Mouse (Mus musculus): ENCODE results near the gene Garem2. TPM values are rescaled to one million over a fixed set of nuclear protein-coding genes. Genes with fewer than 3 reads are reported as not detected.

Garem2 gene
- polyA plus RNA-seq, 1 experiment from 2014 or later = 0.87 TPM

DNA sequence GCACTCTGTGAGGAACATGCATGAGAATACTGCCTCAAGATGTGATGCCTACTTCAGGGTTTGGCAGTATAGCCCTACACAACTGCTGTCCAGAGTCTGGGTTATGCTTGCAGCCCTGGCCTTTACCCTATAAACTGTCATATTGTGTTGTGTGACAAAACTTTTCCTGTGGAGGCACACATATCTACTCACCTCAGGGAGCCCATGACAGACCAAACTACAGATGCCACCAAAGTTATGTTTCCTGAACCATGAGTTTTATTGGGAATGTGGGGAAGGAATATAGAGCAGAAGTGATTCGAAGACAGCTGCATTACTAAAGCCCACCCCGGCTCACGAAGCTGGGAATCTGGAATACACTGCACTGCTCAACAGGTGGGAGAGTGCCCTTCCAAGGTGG is 1.6 kb upstream of the Garem2 start:
- Histone ChIP-seq H3K9me3 (replicated peaks) (no peaks in the 10 kb centered on the region), H3K9ac (no peak overlapping the region), H3K27ac (replicated peaks) (no peak overlapping the region), H3K27me3 (peaks cover 51% of the 10 kb centered on the region), H3K36me3 (no peaks in the 10 kb centered on the region), H3K4me1 (peaks cover 21% of the 10 kb centered on the region), H3K4me2 (replicated peaks) (no peak overlapping the region), H3K4me3 (replicated peaks) (no peak overlapping the region)
- ATAC-seq (ENCODE audit: insufficient number of reproducible peaks, low FRiP score, low TSS enrichment, low read depth) = no peak
- 90% methylated on average over 3 of the region's 3 CpGs for WGBS

DNA sequence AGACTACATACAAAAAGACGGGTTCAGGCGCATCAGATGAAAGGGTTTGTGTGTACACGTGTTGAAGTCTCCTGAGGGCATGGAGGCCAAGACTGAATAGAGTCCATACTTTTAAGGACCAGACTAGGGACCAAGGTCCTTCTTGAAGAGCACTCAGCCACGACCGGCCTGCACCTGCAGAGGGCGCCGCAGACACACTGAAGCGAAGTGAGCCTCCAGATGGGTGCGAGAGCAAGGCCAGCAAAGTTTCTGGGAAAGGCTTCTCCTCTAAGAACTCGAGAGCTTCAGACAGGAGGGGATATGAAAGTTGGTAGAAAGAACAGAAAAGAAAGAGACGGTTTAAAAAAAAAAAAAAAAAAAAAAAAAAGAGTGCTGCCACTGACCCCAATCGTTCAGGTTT is 622 bp upstream of the Garem2 start:
- Histone ChIP-seq H3K27me3 (peaks cover 53% of the 10 kb centered on the region), H3K4me1 (peaks cover 21% of the 10 kb centered on the region), H3K27ac (replicated peaks) (no peak overlapping the region), H3K4me2 (replicated peaks) (peak overlapping the region; percentile 88), H3K36me3 (no peaks in the 10 kb centered on the region), H3K9ac (no peak overlapping the region), H3K9me3 (replicated peaks) (no peaks in the 10 kb centered on the region), H3K4me3 (replicated peaks) (peak overlapping the region; percentile 51)
- ATAC-seq (ENCODE audit: insufficient number of reproducible peaks, low FRiP score, low TSS enrichment, low read depth) = no peak
- WGBS = 4% methylated on average over 12 of the region's 12 CpGs

DNA sequence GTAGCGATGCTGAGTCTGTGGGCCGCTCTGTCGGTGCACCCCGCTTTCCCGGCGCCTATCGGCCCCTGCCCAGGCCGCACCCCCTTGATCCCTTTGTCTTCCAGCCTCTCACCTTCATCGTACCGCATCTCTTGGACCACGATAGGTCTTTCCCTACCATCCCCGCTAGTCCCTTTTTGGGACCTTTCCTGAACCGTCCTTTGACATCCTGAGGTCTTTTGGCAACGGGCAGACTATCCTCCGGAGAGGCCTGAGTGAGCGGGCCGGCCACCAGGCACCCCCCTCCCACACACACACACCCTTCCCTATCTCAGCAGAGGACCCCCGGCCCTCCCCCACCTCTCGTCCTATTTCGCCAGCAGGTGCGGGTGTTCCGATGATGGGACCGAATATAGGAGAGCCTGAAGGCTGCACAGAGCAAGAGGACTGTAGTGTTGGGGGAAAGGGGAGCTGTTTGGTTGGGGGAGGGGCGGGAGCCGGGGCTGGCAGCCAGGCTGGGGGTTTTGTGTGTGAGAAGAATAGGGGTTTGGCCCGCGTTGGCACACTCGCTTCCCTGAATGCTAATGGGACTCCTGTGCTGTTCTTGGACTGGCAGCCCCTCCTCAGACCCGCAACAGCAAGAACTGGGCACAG is 823 bp downstream of the Garem2 start, which contains the start of gene 3110082J24Rik:
Gene 3110082J24Rik, minus strand, starts transcription at position 419 of the 633 bp plus-strand sequence.
- WGBS = 2% methylated on average over 29 of the region's 29 CpGs
- peaks cover 67% of the 10 kb centered on the region for H3K27me3 ChIP-seq

DNA sequence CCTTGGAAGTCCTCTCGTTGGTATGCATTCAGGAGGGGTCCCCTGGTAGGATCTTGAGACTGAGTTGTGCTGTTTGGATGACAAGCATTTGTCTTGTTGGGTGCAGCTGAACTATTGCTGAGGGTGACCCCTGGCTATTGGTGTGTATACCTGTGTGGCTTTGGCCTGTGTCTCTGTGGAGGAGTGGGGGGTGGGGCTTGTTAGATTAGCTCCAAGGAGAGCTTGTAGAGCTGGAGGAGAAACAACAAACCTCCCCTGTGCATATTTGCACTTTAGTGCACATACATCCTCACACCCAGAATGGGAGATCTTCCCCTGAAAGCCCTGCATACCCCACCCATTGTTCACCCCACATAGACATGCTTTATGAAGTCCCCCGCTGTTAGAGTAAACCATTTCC is 1.8 kb downstream of the Garem2 start:
- Histone ChIP-seq H3K4me2 (replicated peaks) (no peak overlapping the region), H3K36me3 (no peaks in the 10 kb centered on the region), H3K9ac (no peak overlapping the region), H3K4me1 (peaks cover 35% of the 10 kb centered on the region), H3K27me3 (peaks cover 76% of the 10 kb centered on the region), H3K27ac (replicated peaks) (no peak overlapping the region), H3K4me3 (replicated peaks) (no peak overlapping the region), H3K9me3 (replicated peaks) (no peaks in the 10 kb centered on the region)
- WGBS = 20% methylated on average over 2 of the region's 2 CpGs
- no peak for ATAC-seq (ENCODE audit: insufficient number of reproducible peaks, low FRiP score, low TSS enrichment, low read depth)

More for the DNA sequence above, 823 bp downstream of the Garem2 start, which contains the start of gene 3110082J24Rik:
- no peaks in the 10 kb centered on the region for H3K36me3 ChIP-seq
- peaks cover 25% of the 10 kb centered on the region for H3K4me1 ChIP-seq
- H3K4me2 ChIP-seq (replicated peaks) = peak within 1 kb of the TSS; percentile 88
- no peak within 1 kb of the TSS for H3K27ac ChIP-seq (replicated peaks)
- ATAC-seq (ENCODE audit: insufficient number of reproducible peaks, low FRiP score, low TSS enrichment, low read depth) = 0 out of 2 replicates have a peak, but pooled peaks have one; percentile 3
- H3K9ac ChIP-seq = no peak within 1 kb of the TSS; the same call in 1 of the 2 replicates
- peak within 1 kb of the TSS; percentile 51 for H3K4me3 ChIP-seq (replicated peaks)
- no peaks in the 10 kb centered on the region for H3K9me3 ChIP-seq (replicated peaks)

DNA sequence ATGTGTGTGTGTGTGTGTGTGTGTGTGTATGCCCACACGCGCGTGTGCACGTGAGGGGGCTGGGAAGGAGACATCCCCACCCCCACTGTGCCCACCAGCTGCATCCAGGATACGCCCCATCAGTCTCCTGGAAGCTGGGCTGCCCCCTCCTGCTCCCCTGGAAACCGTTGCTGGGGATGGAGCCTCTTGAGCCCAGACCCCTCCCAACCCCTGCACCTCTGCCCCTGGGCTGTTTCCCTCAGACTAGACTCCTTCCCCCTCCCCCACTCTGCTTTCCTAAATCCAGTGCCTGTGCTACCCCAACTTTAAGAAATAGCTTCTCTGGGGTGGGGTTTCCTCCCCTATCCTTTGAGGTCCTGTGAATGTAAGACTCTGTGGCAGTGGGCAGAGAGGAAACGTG is 2.2 kb downstream of the Garem2 start:
- no peaks in the 10 kb centered on the region for H3K9me3 ChIP-seq (replicated peaks)
- peaks cover 80% of the 10 kb centered on the region for H3K27me3 ChIP-seq
- no peak for ATAC-seq (ENCODE audit: insufficient number of reproducible peaks, low FRiP score, low TSS enrichment, low read depth)
- no peak overlapping the region for H3K4me2 ChIP-seq (replicated peaks)
- peaks cover 35% of the 10 kb centered on the region for H3K4me1 ChIP-seq
- WGBS = 6% methylated on average over 7 of the region's 7 CpGs
- H3K27ac ChIP-seq (replicated peaks) = no peak overlapping the region
- H3K4me3 ChIP-seq (replicated peaks) = no peak overlapping the region
- no peak overlapping the region for H3K9ac ChIP-seq
- no peaks in the 10 kb centered on the region for H3K36me3 ChIP-seq

DNA sequence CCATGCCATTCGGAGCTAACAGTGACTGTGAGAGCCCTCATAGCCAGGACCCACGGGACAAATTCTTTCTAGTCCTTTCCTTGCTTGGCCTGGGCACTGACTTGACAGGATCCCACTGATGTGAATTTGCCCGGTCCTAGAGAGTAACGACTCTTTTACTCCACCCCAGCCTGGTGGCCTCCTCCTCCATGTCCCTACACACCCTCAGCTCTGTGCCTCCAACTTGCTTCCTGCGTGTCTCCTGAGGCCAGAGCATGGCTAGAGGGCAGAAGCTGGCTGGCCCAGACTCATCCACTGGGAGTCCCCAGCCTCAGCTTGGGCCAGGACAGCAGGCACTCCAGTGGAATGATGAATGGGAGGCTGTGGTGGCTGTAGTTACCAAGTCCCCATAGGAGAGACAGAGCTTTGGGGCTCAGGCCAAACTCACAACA is 2.7 kb downstream of the Garem2 start:
- Histone ChIP-seq H3K4me1 (peaks cover 35% of the 10 kb centered on the region), H3K9ac (no peak overlapping the region), H3K4me3 (replicated peaks) (no peak overlapping the region), H3K27me3 (peaks cover 85% of the 10 kb centered on the region), H3K36me3 (no peaks in the 10 kb centered on the region), H3K4me2 (replicated peaks) (no peak overlapping the region), H3K27ac (replicated peaks) (no peak overlapping the region), H3K9me3 (replicated peaks) (no peaks in the 10 kb centered on the region)
- no peak for ATAC-seq (ENCODE audit: insufficient number of reproducible peaks, low FRiP score, low TSS enrichment, low read depth)
- WGBS = 13% methylated on average over 5 of the region's 5 CpGs

DNA sequence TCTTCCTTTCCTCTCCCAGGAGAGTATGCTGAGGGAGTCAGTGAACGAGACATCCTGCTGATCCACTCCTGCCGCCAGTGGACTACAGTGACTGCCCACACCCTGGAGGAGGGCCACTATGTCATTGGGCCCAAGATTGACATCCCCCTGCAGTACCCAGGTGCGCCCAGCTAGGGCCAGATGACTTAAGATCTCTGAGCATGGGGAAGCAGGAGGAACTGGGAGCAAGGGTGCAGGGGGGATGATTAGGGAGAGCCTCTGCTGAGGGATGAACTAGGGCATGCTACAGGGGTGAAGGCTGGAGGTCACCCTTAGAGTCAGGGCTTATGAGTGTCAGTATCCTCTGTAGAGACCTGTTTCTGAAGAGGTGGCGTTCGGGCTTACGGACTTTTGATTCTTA is 3.3 kb downstream of the Garem2 start:
- Histone ChIP-seq H3K9me3 (replicated peaks) (no peaks in the 10 kb centered on the region), H3K27me3 (peaks cover 89% of the 10 kb centered on the region), H3K36me3 (no peaks in the 10 kb centered on the region), H3K27ac (replicated peaks) (no peak overlapping the region), H3K4me1 (peaks cover 35% of the 10 kb centered on the region), H3K4me2 (replicated peaks) (no peak overlapping the region), H3K4me3 (replicated peaks) (no peak overlapping the region), H3K9ac (no peak overlapping the region)
- 68% methylated on average over 6 of the region's 6 CpGs for WGBS
- no peak for ATAC-seq (ENCODE audit: insufficient number of reproducible peaks, low FRiP score, low TSS enrichment, low read depth)

DNA sequence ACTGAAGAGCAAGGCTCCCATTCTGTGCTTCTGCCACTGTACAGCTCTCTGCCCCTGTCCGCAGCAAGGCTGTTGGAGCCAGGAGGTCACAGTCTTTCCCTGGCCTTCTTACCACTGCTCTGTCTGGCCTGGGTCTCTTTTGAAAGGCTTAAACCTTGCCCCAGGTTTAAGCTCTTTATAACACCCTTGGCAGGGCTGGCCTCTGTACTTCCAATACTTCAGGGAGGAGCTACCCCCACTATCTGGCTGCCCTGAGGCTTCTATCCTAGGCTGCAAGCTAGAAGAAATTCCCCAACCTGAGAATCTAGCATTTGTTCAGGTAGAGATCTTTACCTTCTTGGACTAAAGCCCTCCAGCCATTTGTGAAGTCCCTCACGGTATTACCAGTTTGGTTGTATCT is 4.9 kb downstream of the Garem2 start:
- Histone ChIP-seq H3K4me2 (replicated peaks) (no peak overlapping the region), H3K4me1 (peaks cover 42% of the 10 kb centered on the region)
- 48% methylated on average over 2 of the region's 2 CpGs for WGBS

DNA sequence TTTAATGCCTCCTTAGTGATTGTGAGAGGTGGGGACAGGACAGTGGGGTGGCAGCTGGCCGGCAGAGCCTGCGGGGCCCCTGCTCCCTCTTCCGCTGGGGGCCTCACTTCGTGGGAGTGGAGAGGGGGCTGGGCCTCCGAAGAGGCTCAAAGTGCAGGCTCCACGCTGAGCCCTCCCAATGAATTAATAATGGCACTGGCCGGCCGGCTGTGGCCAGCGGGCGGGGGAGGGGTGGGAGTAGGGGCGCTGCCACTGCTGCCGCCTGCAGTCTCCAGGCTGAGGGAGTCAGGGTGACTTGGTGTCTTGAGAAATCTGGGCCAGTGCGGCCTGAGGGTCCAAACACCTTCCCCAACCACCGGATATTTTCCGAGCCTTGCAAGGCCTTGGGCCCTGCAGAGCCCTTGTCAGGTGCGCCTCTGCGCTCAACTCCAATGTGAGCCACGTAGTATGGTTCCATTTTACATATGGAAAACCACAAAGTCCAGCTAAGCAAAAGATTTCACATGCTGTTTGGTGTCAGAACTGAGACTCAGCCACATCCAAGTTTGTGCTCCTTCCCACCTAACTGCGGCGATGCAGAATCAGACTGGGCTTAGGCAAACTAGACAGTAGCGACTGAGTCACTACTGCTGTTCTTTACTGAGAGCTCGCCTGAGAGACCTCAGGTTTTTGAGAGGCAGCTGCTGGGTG is 5.6 kb downstream of the Garem2 start:
- Histone ChIP-seq H3K9me3 (replicated peaks) (no peaks in the 10 kb centered on the region), H3K27me3 (peaks cover 90% of the 10 kb centered on the region), H3K36me3 (no peaks in the 10 kb centered on the region), H3K9ac (no peak overlapping the region), H3K4me1 (peaks cover 37% of the 10 kb centered on the region), H3K4me2 (replicated peaks) (peak overlapping the region; percentile 37), H3K27ac (replicated peaks) (no peak overlapping the region), H3K4me3 (replicated peaks) (peak overlapping the region; percentile 7; the same call in 1 of the 2 replicates)
- 15% methylated on average over 22 of the region's 22 CpGs for WGBS
- no peak for ATAC-seq (ENCODE audit: insufficient number of reproducible peaks, low FRiP score, low TSS enrichment, low read depth)

More for the DNA sequence above, 4.9 kb downstream of the Garem2 start:
- no peaks in the 10 kb centered on the region for H3K36me3 ChIP-seq
- H3K9ac ChIP-seq = no peak overlapping the region
- no peak overlapping the region for H3K4me3 ChIP-seq (replicated peaks)
- H3K27me3 ChIP-seq = peaks cover 90% of the 10 kb centered on the region
- no peak overlapping the region for H3K27ac ChIP-seq (replicated peaks)
- no peak for ATAC-seq (ENCODE audit: insufficient number of reproducible peaks, low FRiP score, low TSS enrichment, low read depth)
- no peaks in the 10 kb centered on the region for H3K9me3 ChIP-seq (replicated peaks)

DNA sequence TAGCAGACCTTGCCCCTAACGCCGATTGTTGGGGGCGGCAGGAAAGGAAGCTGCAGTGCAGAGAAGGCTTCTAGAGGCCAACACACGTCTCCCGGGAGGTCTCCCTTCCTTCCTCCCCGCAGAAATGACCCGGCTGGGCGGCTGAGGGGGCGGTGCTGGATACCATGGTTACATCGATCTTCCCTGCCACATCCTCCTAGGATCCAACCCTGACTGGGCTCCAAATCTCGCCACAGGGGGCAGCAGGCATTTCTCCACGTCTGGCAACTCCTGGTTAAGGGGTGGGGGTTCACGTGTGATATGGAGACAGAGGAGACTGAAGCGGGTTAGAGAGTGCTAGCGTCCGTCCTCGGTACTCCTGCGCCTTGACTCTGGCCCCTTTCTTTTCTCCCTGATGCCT is 6.2 kb downstream of the Garem2 start:
- H3K4me3 ChIP-seq (replicated peaks) = peak overlapping the region; percentile 7; the same call in 1 of the 2 replicates
- H3K36me3 ChIP-seq = no peaks in the 10 kb centered on the region
- no peaks in the 10 kb centered on the region for H3K9me3 ChIP-seq (replicated peaks)
- peaks cover 90% of the 10 kb centered on the region for H3K27me3 ChIP-seq
- no peak overlapping the region for H3K27ac ChIP-seq (replicated peaks)
- 0 out of 2 replicates have a peak overlapping the region, but pooled peaks have one; percentile 6 for H3K9ac ChIP-seq
- peak overlapping the region; percentile 37 for H3K4me2 ChIP-seq (replicated peaks)
- no peak for ATAC-seq (ENCODE audit: insufficient number of reproducible peaks, low FRiP score, low TSS enrichment, low read depth)
- H3K4me1 ChIP-seq = peaks cover 31% of the 10 kb centered on the region
- 3% methylated on average over 18 of the region's 18 CpGs for WGBS

DNA sequence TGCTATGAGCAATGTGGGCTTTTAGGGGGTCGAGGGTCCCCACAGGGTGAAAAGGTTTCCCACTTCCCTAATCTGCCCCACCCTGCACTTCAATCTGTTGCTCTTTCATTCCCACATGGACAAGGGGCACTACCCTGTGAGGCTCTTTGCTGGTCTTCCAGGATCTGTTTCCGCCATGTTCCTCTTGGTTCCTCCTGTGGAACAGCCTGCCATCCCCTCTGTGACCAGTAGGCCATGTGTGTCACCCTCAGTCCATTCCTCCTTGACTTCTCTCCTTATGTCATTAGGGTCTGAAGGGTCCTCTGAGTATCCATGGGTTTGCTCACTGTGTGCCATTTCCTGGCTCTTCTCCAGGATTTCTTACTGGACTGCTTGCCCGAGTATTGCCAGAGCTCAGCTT is 6.8 kb downstream of the Garem2 start:
- Histone ChIP-seq H3K4me1 (peaks cover 30% of the 10 kb centered on the region), H3K9me3 (replicated peaks) (no peaks in the 10 kb centered on the region), H3K27me3 (peaks cover 85% of the 10 kb centered on the region), H3K9ac (no peak overlapping the region), H3K4me3 (replicated peaks) (no peak overlapping the region), H3K27ac (replicated peaks) (no peak overlapping the region), H3K4me2 (replicated peaks) (no peak overlapping the region), H3K36me3 (no peaks in the 10 kb centered on the region)
- no peak for ATAC-seq (ENCODE audit: insufficient number of reproducible peaks, low FRiP score, low TSS enrichment, low read depth)
- 67% methylated on average over 3 of the region's 3 CpGs for WGBS

Measured in embryonic facial prominence, embryonic 15.5 days (tissue).